Mouse (Mus musculus) G1E-ER4 (cell line): Measurements from ENCODE around the gene Nckap1l. TPM values are rescaled to one million over a fixed set of nuclear protein-coding genes. Genes with fewer than 3 reads are reported as not detected.

Experiments used
- GATA1 ChIP-seq: IDR thresholded peaks from one replicate; pipeline ENCODE4 v1.8.0; 2012; ENCODE audit warnings: low read length, inconsistent platforms
- polyA plus RNA-seq: library from polyadenylated mRNA; stranded (reverse); fragments of >175 nt; gene quantifications from 2 replicates; pipeline ENCODE4 v1.2.3, GENCODE M21; 2012

Nckap1l gene
- polyA plus RNA-seq, 1 experiment = 1.1 TPM

DNA sequence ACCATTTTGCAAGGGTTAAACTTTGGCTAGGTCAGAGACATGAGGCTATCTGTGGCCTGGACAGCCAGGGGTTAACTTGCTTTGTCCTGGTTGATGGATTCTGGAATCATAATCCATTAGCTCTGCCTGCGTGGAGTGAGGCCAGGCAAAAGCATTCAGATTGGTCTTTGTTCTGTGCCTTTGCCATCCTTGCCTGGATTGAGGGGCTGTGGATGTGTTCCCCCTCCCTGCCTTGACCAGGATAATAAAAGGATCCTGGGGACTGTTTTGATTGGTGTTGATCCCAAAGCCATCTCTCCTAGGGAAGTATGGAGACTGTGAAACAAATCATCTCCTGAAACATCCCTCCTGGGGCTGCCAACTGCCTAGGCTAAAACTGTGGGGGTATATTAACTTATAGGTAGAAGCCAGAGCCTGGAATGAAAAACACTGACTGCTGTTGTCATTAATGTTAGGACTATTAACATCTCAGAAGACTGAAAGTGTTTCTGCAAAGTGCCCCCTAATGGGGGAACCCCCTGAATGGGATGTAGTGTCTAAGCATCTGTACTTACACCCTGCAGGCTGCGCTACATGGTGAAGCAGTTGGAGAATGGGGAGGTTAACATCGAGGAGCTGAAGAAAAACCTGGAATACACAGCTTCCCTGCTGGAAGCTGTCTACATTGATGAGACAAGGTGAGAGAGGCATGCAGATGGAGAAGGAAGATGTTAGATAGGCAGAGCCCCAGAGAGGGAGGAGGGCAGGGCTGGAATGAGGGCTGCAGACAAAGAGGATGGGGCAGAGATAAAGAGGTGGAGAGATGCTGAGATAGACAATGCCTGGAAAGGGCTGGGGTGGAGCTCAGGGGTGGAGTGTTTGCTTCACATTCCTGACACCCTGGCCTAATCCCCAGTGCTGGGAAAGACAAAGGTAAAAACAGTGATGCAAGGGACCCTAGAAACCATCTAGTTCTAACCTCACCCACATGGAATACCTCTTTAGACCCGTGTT, 66.1 kb downstream of the Nckap1l start:
- no peak for TF ChIP-seq GATA1

DNA sequence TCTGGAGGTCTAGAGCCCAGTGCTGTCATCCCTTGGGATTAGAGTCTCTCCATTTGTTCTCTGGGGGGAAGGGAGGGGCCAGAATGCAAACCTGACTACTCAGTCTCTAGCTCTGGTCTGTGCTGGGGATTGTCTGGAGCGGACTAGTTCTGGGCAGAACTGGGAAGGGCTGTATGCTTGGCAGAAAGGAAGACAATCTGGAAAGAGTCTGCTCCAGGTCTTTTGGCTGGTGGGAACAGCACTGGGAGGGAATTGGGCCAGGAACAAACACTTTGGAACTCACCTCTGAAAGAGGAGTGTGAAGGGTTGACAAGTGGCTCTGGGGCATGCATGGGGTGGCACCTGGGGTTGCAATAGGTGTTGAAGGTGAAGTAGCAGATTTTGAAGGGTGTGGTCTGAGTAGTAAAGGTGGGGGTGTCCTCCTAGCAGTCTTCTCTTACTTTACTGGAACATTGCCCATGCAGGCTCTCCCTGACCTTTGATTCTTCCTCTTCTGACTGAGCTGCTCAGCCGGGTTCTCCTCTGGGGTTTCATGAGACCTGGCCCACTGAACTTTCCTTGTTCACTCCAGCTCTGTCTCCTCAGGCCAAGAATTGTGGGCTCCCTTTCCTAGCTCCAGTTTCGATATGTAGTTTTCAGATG, 69.0 kb downstream of the Nckap1l start:
- TF ChIP-seq GATA1 = no peak

DNA sequence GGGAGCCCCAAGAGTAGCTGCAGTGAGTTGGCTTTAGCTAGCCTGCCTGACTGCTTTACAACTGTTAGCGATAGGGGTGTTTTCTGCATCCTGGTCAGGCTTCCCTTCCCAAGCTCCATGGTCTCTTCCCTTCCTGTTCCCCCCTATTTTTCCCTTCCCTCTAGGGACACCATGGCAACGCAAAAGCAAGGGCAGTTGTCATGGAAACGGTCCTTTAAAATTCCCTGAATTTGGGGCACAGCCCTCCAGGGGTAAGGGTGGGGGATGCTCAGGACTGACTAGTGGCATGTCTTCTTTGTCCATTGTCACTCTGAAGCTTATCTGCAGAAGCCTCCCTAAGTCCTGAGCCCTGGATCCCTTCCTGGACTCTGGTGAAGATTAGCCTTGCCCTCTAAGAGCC, 69.6 kb downstream of the Nckap1l start:
- TF ChIP-seq GATA1 = no peak

- no peak for TF ChIP-seq GATA1
Observed at GRCm38 (mm10) chr15:103530372-103530771, 76.8 kb downstream of the Nckap1l start.

DNA sequence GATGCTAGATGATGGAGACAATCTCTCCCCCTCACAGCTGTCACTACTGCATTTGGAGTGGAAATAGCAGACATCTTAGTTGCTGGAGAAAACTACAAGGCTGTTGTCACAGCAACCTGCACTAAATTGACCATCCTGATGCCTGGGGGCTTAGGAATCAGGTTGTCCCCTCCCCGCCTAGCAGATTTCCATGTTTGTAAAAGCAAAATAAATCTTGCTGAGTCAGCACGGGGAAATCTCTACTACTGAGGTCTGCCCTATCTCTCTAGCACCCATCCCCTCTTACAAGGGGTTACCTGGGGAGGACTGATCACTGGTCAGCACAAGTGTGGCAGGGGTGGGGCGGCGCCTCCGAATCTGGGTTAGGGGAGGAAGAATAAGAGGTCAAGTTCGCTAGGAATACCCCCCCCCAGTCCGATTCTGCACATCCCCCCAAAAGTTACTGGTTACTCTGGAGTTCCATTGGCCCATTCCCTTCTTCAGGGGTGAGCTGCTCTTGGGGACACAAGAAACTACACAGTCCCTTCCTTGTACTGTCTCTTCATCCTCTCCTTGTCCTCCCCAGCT, 80.5 kb downstream of the Nckap1l start:
- TF ChIP-seq GATA1 = no peak

GRCm38 (mm10) chr15:103535030-103535429, 81.4 kb downstream of the Nckap1l start:
- no peak for TF ChIP-seq GATA1

GRCm38 (mm10) chr15:103535786-103536185, 82.2 kb downstream of the Nckap1l start:
- TF ChIP-seq GATA1 = no peak

DNA sequence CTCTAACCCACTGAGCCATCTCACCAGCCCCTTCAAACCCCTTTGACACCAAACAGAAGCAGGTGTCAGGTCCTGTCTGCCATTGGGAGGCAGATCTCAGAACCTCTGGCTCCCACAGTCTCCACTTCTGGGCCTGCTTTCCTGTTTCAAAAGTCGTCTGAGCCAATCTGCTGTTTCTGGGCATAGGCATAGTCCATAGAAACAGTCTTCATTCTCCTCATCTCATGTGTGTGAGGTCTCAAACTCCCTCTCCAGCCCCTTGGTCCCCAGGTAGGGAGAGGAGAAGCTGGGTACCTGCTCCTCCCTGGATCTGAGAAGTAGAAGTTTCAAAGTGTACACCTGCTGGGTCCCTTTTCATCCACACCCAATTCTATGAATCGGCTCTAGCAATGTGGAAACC, 82.9 kb downstream of the Nckap1l start:
- TF ChIP-seq GATA1 = no peak

- no peak for TF ChIP-seq GATA1
Observed at GRCm38 (mm10) chr15:103537011-103537821, 83.6 kb downstream of the Nckap1l start.

- no peak for TF ChIP-seq GATA1
Observed at GRCm38 (mm10) chr15:103537822-103538213, 84.2 kb downstream of the Nckap1l start, which contains the start of gene Ppp1r1a. Gene Ppp1r1a (minus strand): TSS chr15:103538003.

- TF ChIP-seq GATA1 = no peak
Observed at GRCm38 (mm10) chr15:103539259-103539658, 85.7 kb downstream of the Nckap1l start.

- no peak for TF ChIP-seq GATA1
Observed at GRCm38 (mm10) chr15:103540646-103541045, 87.1 kb downstream of the Nckap1l start.

- no peak for TF ChIP-seq GATA1
Observed at GRCm38 (mm10) chr15:103542526-103542925, 88.9 kb downstream of the Nckap1l start.

DNA sequence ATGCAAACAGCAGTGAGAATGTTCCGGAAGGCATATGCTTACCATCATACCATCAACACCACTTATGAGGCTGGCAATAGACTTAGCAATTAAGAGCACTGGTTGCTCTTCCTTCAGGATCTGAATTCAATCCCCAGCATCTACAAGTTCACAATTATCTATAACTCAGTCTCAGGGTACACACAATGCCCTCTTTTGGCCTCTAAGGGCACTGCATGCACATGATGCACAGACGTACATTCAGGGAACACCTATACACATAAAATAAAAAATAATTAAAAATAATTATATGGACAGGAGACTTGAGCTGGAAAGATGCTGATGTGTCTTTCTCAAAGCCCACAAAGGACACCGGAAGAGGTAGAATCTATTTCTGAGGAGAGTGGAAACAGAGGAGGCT, 94.4 kb downstream of the Nckap1l start:
- TF ChIP-seq GATA1 = no peak

Other genes with a start within 250 kb of the Nckap1l start
- gene Cbx5, start 214.0 kb upstream of the Nckap1l start, polyA plus RNA-seq = 3.1 and 4.0 TPM in 2 replicates
- 83.3 and 173 TPM in 2 replicates for gene Hnrnpa1, start 213.4 kb upstream of the Nckap1l start, polyA plus RNA-seq
- gene Nfe2, start 195.4 kb upstream of the Nckap1l start, polyA plus RNA-seq = 147 and 163 TPM in 2 replicates
- gene Copz1, start 181.1 kb upstream of the Nckap1l start, polyA plus RNA-seq = 80.1 and 98.2 TPM in 2 replicates
- gene Gpr84, start 143.2 kb upstream of the Nckap1l start, polyA plus RNA-seq = 0.04 TPM in 1 of 2 replicates, not detected in the other
- 557 and 673 TPM in 2 replicates for gene Zfp385a, start 113.7 kb upstream of the Nckap1l start, polyA plus RNA-seq
- gene Itga5, start 87.0 kb upstream of the Nckap1l start, polyA plus RNA-seq = not detected in 2 replicates
- not detected in 2 replicates for gene Gtsf1, start 23.3 kb upstream of the Nckap1l start, polyA plus RNA-seq
- not detected in 2 replicates for gene Gtsf2, start 5.3 kb upstream of the Nckap1l start, polyA plus RNA-seq
- gene Pde1b, start 49.2 kb downstream of the Nckap1l start, polyA plus RNA-seq = 0.22 and 0.29 TPM in 2 replicates
- not detected in 2 replicates for gene Ppp1r1a, start 84.2 kb downstream of the Nckap1l start, polyA plus RNA-seq
- gene Glycam1, start 111.3 kb downstream of the Nckap1l start, polyA plus RNA-seq = not detected in 2 replicates